Mouse (Mus musculus) kidney, adult 18-20 months (tissue): ENCODE results near the gene Cep131.

Experiments
- DNase-seq: peaks from one replicate; pipeline ENCODE4 v3.0.0; 2021

The Cep131 gene

DNA sequence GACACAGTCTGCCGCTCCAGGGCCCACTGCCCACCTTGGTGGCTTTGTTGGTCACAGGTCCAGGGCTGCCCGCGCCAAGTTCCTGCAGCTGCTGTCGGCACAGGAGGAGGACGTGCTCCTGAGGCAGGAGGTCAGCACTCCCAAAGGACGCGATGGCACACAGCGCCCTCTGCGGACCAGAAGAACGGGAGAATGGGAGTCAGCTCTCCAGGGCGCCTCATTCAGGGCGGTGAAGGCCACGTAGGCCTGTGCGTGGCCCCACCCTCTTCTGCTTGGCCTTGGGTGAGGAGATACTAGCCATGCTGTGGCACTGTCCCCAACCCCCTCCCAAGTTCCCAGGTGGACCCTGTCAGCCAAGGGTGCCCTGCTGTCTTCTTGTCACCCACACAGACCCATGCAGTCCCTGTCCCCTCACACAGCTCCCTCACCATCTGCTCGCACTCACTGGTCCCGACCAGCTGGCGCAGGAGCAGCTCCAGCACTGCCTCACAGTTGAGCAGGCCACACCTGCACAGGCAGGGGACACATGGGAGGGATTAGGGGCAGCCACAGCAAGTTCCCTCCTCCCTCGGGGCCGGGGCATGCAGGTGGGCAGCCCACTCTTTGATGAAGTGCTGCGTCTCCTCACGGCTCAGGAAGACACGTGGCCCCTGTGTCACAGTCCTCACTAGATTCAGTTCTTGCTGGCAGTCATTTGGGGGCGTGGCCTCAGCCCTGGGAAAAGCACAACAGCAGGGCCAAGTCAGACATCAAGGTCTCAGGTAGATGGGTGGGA is 6.4 kb upstream of the Cep131 start:
- no peak for DNase-seq

DNA sequence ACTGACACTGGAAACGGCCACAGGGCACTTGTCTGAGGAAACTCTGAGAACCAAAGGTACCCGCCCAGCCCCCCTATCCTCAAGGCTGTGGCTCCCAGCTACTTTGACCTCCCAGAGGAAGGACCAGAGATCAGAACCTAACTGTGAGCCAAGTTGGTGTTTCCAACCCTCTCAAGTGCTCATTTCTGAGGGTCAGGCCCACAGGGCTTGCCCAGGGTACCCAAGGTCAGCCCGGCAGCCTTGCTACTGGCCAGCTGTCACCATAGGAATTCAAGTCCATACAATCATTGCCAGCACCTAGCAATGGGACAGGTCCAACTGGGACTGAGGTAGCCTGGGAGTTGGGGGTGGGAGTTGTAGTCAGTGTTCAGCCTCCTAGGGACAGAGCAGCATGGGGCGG is 4.0 kb upstream of the Cep131 start:
- no peak for DNase-seq

DNA sequence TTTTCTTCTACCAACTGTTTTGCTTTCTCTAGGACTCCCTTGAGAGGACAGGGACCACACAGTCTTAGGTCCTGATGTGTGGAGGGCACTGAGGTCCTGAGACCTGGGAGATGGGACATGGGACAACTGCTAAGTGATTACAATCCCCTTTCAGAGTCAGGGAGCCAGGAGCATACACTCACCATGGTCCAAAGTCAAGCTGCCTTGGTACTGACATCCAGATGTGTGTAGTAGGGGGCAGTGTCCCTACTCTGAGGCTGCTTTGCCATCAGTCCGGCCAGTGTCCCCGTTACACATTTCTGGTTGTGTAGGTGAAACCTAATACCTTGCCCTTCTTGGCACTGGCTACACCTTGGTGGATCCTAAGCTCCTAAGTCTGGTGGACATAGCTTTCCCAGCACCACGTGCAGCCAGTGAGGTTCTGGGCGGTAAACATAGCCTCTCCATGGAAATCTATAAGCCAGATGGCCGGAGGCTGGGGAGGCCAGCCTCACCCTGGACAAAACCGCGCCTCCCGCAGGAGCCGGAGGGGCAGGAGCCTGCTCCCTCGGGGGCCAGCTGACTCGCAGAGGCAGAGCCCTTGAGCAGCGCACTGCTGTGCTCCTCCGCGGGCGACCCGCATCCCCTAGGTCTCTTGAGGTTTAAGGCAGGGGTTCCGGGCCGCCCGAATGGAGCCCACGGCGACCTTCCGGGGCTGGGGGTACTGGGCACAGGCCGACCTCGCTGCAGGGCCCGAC is 568 bp downstream of the Cep131 start:
- no peak for DNase-seq

DNA sequence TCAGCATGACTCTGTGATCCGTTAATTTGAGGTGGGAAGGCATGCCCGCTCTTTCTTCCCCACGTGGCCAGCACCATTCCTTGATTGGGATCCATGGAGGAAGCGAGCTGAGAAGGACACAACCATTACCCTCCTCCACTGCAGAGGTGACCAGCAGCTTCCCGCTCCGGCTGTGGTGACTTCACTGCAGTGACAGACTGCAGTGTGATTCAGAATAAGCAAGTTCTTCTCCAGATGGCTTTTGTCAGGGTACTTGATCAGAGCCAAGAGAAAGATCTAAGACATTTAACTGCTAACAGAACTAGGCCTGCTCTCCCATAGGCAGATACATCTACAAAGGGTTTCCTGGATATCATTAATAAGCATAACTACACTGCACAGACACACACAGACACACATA is 6.3 kb downstream of the Cep131 start:
- no peak for DNase-seq

DNA sequence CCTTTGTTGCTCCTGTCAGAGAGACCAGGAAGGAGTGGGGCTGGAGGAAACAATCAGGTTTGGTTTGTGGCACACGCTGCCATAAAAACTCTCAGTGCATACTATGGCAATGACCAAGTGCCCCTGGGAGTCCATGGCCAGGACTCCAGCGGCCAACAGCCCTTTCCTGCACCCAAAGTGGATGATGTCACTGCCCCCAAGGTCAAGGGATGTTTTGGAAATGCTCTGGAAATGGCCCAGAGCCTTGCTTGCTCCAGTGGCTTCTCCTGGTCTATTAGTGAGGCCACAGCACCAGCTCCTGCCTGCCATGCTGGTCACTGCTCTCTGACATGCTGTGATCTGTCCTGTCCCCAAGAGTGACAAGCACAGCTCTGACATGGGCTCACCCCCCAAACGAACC is 10.4 kb downstream of the Cep131 start:
- no peak for DNase-seq

DNA sequence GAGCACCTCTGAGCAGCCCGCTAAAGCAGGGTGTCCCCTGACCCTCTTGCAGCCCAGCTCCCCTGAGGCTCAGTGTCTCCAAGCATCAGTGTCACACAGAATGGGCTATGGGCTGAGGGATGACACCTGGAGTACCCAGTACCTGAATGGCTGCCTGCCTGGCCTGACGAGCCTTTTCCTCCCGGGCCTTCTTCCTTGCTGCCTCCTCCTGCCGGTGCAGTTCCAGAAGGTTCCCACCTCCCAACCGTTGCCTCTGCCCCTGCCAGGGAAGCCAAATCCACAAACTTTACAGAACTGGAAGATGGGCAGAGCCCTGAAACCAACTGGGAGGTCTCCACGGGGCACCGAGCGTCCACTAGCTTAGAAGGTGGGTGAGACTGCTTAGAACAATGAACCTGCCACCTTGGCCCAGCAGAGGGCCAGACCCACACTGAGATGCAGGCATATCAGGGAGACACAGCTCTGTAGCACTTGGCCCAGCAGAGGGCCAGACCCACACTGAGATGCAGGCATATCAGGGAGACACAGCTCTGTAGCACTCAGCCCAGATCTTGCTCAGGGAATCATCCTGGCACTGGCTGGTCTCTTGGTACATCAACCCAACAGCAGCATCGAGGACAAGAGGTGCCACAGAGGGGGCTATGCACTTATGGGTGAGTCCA is 13.5 kb downstream of the Cep131 start:
- DNase-seq: no peak

DNA sequence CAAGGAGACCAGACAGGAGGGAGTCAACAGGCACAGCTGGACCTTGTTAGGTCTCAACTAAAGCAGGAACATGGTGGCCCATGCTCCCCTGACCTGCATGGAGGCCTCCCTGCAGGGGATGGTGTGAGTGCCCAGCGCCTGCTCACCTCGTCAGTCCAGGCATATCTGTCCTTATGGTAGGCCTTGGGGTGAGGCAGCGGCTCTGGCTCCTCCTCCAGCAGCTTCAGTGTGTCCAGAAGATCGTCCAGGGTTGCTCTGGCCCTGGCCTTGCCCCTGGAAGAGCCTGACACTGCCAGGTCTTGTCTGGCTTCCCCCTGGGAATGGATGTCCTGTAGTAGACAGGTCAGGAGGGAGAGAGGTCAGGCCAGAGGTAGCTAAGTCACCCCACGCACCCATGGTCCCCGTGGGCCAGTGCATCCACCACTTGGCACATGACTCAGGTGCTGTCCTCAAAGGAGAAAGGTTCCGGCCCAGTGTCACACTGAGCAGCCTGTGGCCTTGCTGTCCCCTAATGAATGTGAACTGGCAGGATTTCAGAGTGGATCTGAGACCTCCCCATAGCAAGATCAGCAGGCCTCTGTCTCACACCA is 14.8 kb downstream of the Cep131 start:
- no peak for DNase-seq

DNA sequence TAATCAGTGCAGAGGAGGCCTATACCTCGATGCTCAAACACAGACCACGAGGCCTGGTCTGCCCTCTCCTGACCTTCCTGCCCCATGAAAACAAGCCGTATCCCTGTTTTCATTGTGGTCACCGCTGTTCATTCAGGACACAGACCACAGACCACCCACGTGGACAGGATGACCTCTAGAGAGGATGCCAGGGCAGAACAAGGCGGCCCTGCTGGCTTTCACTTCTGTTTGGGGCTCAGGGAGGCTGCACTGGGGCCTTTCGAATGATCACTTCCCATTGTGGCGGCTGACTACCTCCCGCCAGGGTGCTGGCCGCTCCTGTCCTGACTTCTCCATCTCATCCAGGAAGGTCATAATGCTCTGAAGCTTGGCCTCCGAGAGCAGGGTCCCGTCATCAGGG is 15.6 kb downstream of the Cep131 start:
- DNase-seq: no peak

DNA sequence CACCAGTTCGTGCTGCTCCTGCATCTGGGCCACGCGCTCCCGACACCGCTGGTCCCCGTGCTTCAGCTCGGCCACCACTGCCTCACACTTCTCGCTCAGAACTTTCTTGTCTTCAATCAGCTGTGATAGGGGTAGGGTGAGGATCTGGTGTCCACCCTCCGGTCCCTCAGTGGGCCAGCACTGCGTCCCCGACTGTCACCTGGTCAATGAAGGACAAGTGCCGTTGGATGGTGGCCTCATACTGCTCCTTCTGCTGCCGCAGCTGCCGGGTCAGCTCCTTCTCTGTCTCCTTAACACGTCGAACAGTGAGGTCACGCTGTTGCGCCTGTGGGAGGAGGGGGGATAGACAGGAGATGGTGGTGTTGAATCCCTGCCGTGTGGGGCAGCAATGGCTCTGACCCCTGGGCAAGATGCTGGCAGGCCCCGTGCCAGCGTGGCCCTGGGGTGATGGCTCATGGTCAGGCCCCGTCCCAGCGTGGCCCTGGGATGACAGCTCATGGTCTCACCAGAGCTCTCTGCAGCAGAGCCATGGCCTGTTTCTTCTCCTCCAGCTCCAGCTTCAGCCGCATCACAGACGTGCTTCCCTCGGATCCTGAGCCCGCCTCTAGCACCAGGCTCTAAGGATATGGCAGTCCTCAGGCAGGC is 16.2 kb downstream of the Cep131 start:
- no peak for DNase-seq

DNA sequence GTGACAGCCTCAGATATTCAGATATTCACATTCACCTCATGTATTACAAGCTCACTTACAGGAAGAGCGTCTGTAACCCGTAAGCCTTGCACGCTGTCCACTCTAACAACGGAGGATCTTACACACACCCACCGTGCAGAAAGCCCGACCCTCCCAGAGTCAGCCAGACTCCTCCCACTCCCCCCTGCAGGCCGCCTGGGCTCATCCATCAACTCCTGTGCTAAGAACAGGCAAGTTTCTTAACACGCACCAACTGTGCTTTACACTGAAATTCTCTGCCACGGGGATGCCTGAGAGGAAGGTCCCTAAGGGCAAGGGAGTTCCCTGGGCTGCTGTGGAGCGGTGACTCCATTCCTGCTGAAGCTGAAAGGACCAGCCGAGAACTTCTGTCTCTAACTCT is 17.4 kb downstream of the Cep131 start:
- no peak for DNase-seq

DNA sequence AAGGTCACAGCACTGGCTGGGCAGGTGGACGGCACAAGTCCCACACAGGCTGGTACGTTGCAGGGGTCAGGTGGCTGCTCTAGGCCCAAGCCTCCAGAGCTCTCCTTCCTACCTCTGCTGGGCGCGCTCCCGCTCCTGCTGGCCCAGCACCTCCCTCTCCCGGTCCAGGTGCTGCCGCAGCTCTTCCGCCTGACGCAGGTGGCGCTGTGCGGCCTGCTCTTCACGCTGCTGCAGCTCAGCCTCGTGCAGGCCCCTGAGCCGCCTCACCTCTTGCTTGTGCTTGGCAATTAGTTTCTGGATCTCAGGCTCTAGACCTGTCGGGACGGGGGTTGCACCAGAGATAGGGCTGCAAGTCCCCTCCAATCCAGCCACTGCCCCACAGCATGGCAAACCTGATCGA is 18.8 kb downstream of the Cep131 start:
- DNase-seq: no peak

DNA sequence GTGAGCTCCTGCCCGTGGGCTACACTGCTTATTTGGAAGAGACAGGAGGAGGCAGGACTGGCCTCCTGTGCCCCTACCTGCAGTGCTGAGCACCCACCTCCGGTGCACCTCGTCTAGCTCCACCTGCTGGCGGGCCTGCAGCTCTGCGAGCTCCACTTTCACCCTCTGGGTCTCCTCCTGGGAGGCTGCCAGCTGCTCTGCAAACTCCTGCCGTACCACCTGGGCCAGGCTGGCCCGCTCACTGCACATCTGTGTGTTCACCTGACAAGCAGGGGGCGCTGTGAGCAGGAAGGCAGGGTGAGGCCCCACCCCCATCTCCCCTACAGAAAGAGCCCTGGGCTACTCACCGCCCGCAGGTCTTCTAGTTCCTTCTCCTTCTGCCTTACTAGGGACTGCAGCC is 21.3 kb downstream of the Cep131 start:
- DNase-seq: peak; percentile 67

DNA sequence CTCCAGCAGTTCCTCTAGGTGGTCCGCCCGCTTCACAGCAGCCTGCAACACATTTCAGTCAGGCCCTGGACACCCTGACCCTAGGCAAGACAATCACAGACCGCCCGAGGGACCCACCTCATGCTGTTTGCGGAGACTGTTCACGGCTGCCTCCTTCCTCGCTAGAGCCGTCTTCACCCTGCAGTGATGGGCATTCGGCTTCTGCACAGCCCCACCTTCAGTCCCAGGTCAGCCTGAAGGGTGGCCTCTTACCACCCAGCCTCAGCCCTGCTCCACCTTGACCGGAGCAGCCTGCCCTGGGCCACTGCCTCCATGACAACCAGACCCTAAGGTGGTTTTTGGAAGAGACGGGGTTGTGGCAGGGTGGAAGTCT is 22.0 kb downstream of the Cep131 start:
- DNase-seq: no peak

DNA sequence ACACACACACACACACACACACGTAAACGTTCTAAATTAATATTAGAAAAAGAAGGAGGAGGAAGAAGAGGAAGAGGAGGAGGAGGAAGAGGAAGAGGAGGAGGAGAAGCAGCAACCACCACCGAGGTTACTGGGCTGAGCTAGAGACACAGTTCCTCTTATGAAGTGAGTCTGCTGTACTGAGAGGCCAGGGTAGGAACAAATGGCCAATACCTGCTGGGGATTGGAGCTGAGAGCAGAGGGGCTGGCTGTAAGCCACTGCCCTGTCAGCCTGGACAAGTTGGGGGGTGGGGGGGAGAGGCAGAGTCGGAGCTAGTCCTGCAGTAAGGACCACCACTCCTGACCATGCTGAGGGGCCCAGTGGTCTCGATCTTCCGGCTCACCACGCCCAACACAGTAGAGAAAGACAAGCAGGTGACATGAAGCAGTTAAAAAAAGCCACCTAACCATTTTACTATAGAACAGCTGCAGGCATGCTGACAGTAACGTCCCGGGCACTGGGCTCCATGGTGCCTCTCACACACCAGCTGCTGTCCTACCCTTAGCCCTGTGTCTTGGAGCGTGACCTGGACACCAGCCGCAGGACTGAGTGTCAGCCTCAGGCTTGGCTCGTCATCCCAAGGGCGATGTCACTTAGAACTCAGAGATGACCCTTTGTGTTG is 22.5 kb downstream of the Cep131 start:
- no peak for DNase-seq

DNA sequence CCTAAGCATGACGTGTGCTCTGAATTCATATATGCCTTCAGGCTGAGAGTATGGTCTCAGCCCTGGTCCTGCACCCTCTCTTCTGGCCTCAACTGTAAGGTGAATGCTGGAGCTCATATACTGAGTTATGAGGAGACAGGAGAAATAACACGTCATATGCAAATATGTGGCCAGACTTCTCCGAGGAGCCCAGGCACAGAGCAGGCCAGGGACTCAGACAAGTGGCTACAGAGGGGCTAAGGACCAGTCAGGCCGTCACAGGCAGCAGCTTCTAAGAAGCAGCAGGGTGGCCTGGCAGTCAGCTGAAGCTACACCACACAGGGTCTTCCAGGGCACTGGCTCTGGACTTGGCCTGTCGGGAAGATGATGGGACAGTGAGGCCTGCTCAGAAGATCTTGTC is 23.3 kb downstream of the Cep131 start:
- no peak for DNase-seq

DNA sequence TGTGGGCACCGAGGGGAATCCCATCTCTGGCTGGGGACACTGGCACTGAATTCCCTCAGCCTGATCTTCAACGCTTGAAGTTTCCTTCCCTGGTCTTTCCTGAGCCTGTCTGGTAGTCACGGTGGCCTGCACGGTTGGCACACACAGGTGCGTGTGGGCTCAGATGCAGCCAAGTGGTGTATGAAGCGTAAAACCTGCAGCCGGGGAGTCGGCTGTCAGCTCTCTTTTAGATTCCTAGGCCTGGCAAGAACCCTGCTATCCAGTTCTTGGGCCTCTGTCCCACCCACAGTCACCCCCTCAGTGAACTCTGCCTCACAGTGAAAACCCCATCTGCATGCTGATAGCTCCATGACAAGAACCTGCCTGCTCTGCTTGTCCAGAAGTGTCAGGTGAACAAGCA is 26.0 kb downstream of the Cep131 start:
- DNase-seq: no peak

DNA sequence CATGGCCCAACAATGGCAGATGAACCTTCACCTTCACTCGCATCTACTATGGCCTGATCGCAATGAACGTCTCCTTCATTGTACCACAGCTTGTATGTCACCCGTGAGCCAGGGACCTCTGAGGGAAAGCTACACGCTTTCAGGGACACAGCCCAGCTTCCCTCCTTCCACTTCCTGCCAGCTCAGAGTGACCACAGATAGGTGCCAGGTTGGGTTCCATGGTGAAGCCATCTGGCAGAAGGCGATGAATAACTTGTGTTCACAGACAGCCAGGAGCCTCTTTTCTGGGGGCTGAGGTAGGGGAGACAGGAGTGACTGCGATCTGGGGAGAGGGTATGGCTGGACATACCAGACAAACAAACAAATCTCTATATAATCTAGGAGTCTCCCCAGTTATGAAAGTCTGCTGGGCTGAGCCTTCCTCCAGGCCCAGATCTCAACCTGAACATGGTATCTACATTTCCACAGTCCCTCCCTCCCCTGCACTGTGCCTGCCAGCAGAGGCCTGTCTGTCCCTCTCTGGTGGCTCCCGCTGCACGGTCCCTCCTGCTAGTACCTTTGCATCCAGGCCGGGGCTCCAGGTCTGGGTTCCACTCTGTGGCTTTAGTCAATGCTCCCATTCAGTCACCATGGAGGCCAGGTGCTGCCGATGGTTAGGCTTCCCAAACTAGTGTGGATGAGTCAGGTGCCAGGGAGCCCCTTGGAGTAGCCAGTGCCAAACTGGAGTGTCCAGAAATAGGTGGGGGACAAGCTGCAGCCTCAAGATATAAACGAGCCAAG is 30.5 kb downstream of the Cep131 start:
- no peak for DNase-seq

DNA sequence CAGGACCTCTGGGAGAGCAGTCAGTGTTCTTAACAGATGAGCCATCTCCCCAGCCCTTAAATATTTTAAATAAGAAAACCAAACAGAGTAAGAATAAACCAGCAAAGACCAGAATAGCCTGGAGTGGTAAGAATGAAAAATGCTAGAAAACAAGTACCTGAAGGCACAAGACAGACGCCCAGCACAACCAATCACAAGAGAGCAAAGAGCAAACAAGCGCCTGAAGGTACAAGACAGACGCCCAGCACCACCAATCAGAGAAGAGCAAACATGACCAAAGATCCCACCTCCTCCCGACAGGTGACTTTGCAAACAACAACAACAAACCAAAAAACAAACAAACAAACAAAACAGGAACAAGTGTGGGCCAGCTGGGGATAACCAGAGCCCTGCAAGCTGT is 32.8 kb downstream of the Cep131 start:
- DNase-seq: no peak

DNA sequence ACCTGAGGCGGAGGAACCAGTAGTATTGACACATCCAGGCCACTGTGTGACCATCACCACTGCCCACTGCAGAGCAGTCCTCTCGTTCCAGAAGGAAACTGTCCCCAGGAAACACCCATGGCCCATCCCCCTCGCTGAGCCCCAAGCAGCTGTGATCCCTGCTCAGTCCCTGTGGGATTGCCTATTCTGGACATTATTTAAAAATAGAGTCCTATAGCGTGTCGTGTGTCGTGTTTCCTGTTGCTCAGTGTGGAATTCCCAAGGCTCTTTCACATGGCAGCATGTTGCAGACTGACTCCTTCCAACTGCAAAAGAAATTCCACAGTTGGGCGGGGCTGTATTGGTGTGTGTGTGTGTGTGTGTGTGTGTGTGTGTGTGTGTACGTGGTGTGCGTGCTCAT is 34.4 kb downstream of the Cep131 start:
- DNase-seq: no peak

DNA sequence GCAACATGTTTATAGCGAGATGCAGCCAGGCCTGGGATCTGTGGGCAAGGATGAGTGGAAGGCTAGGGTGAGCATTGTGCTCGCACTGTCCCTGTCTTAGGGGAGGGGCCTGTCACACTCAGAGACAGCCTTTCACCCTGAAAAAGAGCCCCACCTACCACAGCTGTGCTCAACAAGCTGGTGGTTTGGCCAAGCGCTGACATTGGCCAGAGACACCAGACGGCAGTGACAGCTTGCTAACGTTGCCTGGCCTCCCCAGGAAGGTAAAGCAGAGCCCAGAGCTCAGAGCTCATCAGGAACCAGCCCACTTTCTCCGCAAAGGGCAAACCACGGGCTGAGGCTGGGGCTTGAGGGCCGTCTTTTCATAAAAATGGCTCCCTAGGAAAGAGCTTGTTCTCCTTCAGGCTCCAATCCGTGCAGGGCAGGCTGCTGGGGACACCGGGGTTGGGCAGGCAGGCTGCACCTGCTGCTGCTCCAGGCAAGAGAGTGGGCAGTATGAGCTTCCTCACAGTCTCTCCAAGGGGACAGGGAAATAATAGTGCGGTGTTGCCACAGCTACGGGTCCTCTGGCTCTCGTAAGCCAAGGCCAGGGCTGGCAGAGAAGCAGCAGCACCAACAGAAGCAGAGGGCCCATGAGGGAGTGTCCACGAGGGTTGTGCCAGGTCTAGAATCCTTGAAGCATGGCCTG is 35.4 kb downstream of the Cep131 start:
- DNase-seq: no peak

DNA sequence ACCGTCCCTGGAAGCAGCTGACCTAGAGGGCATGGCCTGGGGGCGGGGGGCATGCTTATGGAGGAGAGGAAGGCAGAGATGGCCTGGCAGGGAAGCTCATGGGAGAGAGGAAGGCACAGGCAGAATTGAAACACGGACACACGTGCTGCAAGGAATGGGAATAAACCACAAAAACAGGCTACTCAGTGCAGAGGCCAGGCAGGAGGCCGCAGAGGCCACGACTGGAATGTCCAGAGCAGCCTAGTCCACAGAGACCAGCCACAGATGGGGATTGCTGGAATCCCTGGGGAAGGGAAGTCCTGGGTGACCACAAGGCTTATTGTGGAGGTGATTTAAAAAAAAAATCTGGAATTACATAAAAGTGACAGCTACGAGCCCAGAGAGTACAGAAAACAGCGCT is 37.6 kb downstream of the Cep131 start:
- DNase-seq: peak; percentile 30

DNA sequence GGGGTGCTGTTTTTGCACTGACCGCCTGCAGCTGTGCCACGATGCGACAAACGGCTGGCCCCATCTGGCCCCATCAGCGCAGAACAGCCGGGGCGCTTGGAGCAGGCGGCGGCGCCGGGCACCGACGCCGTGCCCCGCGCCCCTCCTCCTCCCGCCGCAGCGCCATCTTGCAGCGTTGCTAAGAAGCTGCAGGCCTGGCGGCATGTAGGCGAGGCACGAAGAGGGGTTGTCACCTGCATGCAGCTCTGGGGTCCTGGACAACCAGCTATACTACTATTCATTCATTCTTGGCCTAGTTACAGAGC is 38.4 kb downstream of the Cep131 start:
- no peak for DNase-seq
